Mouse (Mus musculus) midbrain, postnatal 0 days (tissue): ENCODE measurements at regions not wholly inside any gene's neighbourhood (a gene's known extent, or its start where the extent isn't known, plus 50 kb on each side); places are given as distances from the start of the nearest gene placed in this dataset.

Experiments used
- ATAC-seq: fragments of 200-750 bp; cut with Nextera tagmentation; 2 replicates; pipeline ENCODE4 v1.8.0; 2017; ENCODE audit warnings: moderate number of reproducible peaks, mild to moderate bottlenecking, moderate TSS enrichment, moderate library complexity; ENCODE audit not compliant: low FRiP score
- DNase-seq: peaks from one replicate; pipeline ENCODE4 v3.0.0-alpha.2; 2015; ENCODE audit warnings: low spot score
- H3K27ac ChIP-seq: fragments of 300-500 bp; sonication (generic); 2 replicates; pipeline ENCODE4 v1.5.1; 2014; ENCODE audit warnings: low read depth, mild to moderate bottlenecking, low read length, mixed read lengths
- H3K27me3 ChIP-seq: fragments of 300-500 bp; sonication (generic); 2 replicates; pipeline ENCODE4 v1.6.1; 2014; ENCODE audit warnings: low read length, control low read depth, mixed read lengths; ENCODE audit not compliant: insufficient read depth
- H3K36me3 ChIP-seq: fragments of 300-500 bp; sonication (generic); 2 replicates; pipeline ENCODE4 v1.6.1; 2014; ENCODE audit warnings: low read length, control low read depth, mixed read lengths; ENCODE audit not compliant: insufficient read depth
- H3K4me1 ChIP-seq: fragments of 300-500 bp; sonication (generic); 2 replicates; pipeline ENCODE4 v1.6.1; 2014; ENCODE audit warnings: mild to moderate bottlenecking, control low read depth, antibody characterized with exemption, low read length, mixed read lengths; ENCODE audit not compliant: insufficient read depth
- H3K4me2 ChIP-seq: fragments of 300-500 bp; sonication (generic); 2 replicates; pipeline ENCODE4 v1.6.1; 2014; ENCODE audit warnings: low read depth, mild to moderate bottlenecking, low read length, mixed read lengths; ENCODE audit not compliant: poor library complexity, severe bottlenecking
- H3K4me3 ChIP-seq: fragments of 300-500 bp; sonication (generic); 2 replicates; pipeline ENCODE4 v1.5.1; 2014; ENCODE audit warnings: low read depth, mild to moderate bottlenecking, low read length, moderate library complexity
- H3K9ac ChIP-seq: fragments of 300-500 bp; sonication (generic); replicated peaks from 2 replicates; pipeline ENCODE4 v1.6.1; 2014; ENCODE audit warnings: mild to moderate bottlenecking, low read length, moderate library complexity, mixed read lengths; ENCODE audit not compliant: poor library complexity, severe bottlenecking
- H3K9me3 ChIP-seq: fragments of 300-500 bp; sonication (generic); 2 replicates; pipeline ENCODE4 v1.6.1; 2016; ENCODE audit warnings: low read length, control low read depth
- CTCF ChIP-seq: IDR thresholded peaks from 2 replicates; pipeline ENCODE4 v1.5.1; 2016; ENCODE audit warnings: antibody characterized with exemption, mild to moderate bottlenecking
- WGBS: fragments of 180-500 bp; shearing (Covaris S2); extraction: QIAGEN DNeasy Blood & Tissue Kit; methylation state at CpG from one replicate; pipeline ENCODE4 v1.1.7; 2014; 5-methylcytosine and 5-hydroxymethylcytosine counted together

DNA sequence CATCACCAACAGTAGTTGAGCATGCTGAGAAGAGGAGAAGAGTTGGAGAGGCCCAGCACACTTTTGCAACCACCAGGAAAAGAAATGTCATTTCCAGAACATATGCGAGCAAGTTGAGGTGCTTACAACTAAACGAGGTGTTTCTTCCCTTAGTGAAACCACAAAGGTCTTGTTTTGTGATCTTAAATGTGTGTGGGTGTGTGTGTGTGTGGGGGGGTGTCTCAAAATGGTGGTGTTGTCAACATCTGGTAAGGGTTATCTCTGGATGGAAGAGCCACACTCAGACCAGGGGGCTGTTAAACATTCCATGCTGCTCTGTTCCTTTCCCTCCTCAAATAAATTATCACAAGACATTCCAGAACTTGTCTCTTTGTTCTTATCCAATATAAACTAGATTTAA is 656.0 kb upstream of the Cdh5 start:
- DNase-seq (no peak), ATAC-seq (no peak)
- Histone ChIP-seq H3K27ac (no peak overlapping the region), H3K4me1 (no peaks in the 10 kb centered on the region), H3K27me3 (0 out of 2 replicates have a peak, but pooled peaks cover 3% of the 10 kb centered on the region), H3K9ac (no peak overlapping the region), H3K9me3 (no peaks in the 10 kb centered on the region), H3K4me2 (no peak overlapping the region), H3K36me3 (no peaks in the 10 kb centered on the region), H3K4me3 (no peak overlapping the region)
- 95% methylated on average over 2 of the region's 2 CpGs for WGBS
- no peak for TF ChIP-seq CTCF

DNA sequence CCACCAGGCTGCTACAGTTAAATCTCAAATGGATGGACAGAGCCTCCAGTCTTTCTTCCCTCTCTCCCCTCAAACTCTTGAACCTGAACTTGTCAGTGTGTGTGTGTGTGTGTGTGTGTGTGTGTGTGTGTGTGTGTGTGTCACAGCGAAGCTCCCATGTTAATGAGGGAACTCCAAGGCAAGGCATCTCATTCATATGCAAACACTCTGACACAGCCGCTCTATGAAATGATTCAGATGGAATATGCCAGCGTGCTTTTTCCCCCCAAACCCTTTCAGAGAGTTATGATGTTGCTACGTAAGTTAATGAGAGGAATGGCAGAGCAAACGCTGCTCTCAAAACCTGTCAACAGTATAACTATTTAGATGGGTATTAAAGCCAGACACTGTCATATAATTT is 653.5 kb upstream of the Cdh5 start:
- Histone ChIP-seq H3K27ac (no peak overlapping the region), H3K4me2 (no peak overlapping the region), H3K9me3 (no peaks in the 10 kb centered on the region), H3K4me1 (no peaks in the 10 kb centered on the region), H3K4me3 (no peak overlapping the region), H3K9ac (no peak overlapping the region), H3K27me3 (0 out of 2 replicates have a peak, but pooled peaks cover 3% of the 10 kb centered on the region), H3K36me3 (no peaks in the 10 kb centered on the region)
- DNase-seq: peak; percentile 16
- 43% methylated on average over 5 of the region's 5 CpGs for WGBS
- no peak for ATAC-seq
- TF ChIP-seq CTCF: no peak

DNA sequence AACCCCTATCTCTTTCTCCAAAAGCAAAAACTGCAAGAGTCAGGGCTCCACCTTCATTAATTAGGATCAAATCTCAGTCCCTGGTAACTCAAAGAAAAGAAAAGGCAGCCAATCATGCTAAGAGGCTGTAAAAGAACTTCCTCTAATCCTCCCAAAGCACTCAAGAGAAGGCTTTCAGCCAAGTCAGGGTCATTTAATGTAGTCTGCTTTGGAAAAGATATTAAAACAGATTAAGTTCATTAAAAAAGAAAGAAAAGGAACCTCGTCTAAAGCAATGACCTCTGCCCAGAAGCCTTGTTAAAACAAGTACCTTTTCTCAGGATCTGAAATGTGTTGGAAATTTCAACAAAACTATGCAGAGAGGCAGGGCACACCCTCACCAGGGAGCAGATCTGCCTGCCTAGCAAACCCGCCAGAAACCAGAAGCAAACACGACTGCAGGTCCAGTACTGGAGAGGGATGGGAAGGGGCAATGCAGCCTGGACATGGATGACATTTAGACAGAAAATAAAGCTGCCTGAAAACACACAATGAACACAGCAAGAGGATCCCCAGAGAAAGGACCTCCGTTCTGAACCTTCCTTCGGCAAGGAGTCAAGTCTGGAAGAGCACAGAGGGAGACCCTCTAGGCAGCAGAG is 649.9 kb upstream of the Cdh5 start:
- no peaks in the 10 kb centered on the region for H3K4me1 ChIP-seq
- no peak for DNase-seq
- WGBS: 31% methylated on average over 5 of the region's 5 CpGs
- H3K36me3 ChIP-seq: no peaks in the 10 kb centered on the region
- no peak for TF ChIP-seq CTCF
- no peak overlapping the region for H3K9ac ChIP-seq
- H3K27ac ChIP-seq: no peak overlapping the region
- ATAC-seq: no peak
- 0 out of 2 replicates have a peak, but pooled peaks cover under 1% of the 10 kb centered on the region for H3K27me3 ChIP-seq
- no peak overlapping the region for H3K4me2 ChIP-seq
- no peak overlapping the region for H3K4me3 ChIP-seq
- no peaks in the 10 kb centered on the region for H3K9me3 ChIP-seq

- Histone ChIP-seq H3K27me3 (0 out of 2 replicates have a peak, but pooled peaks cover 4% of the 10 kb centered on the region), H3K9me3 (no peaks in the 10 kb centered on the region), H3K27ac (no peak overlapping the region), H3K9ac (no peak overlapping the region), H3K4me2 (no peak overlapping the region), H3K36me3 (no peaks in the 10 kb centered on the region), H3K4me1 (no peaks in the 10 kb centered on the region), H3K4me3 (no peak overlapping the region)
- WGBS: 64% methylated on average over 6 of the region's 6 CpGs
- DNase-seq (no peak), ATAC-seq (no peak)
- TF ChIP-seq CTCF: no peak
Observed at GRCm38 (mm10) chr8:103457176-103457575, 644.2 kb upstream of the Cdh5 start.

- H3K4me2 ChIP-seq: no peak overlapping the region
- no peaks in the 10 kb centered on the region for H3K4me1 ChIP-seq
- no peak overlapping the region for H3K4me3 ChIP-seq
- no peak overlapping the region for H3K9ac ChIP-seq
- no peaks in the 10 kb centered on the region for H3K27me3 ChIP-seq
- ATAC-seq (no peak), DNase-seq (no peak)
- H3K27ac ChIP-seq: no peak overlapping the region
- 76% methylated on average over 4 of the region's 4 CpGs for WGBS
- no peak for TF ChIP-seq CTCF
- no peaks in the 10 kb centered on the region for H3K36me3 ChIP-seq
- no peaks in the 10 kb centered on the region for H3K9me3 ChIP-seq
Observed at GRCm38 (mm10) chr8:103463557-103463956, 637.9 kb upstream of the Cdh5 start.

GRCm38 (mm10) chr8:103464777-103465353 is 636.6 kb upstream of the Cdh5 start:
- Histone ChIP-seq H3K27me3 (no peaks in the 10 kb centered on the region), H3K9me3 (no peaks in the 10 kb centered on the region), H3K36me3 (no peaks in the 10 kb centered on the region), H3K27ac (no peak overlapping the region), H3K4me1 (no peaks in the 10 kb centered on the region), H3K4me2 (no peak overlapping the region), H3K4me3 (no peak overlapping the region), H3K9ac (no peak overlapping the region)
- WGBS: 45% methylated on average over 2 of the region's 2 CpGs
- 0 out of 2 replicates have a peak, but pooled peaks have one; percentile 27 for ATAC-seq
- TF ChIP-seq CTCF: no peak
- DNase-seq: no peak
